Mouse (Mus musculus) testis, adult 2 months (tissue): ENCODE results near the gene Hcfc1r1.

Experiments used
- CTCF ChIP-seq: fragments of 200-500 bp; IDR thresholded peaks from 2 replicates; pipeline ENCODE4 v1.5.1; 2012; ENCODE audit warnings: low read depth, mild to moderate bottlenecking, inconsistent platforms, low read length, moderate library complexity; ENCODE audit not compliant: control insufficient read depth, insufficient read depth, insufficient replicate concordance
- POLR2A ChIP-seq: fragments of 200-500 bp; IDR thresholded peaks from 2 replicates; pipeline ENCODE4 v1.6.1; 2012; ENCODE audit warnings: low read depth, mild to moderate bottlenecking, inconsistent platforms, low read length, moderate library complexity; ENCODE audit not compliant: control insufficient read depth

DNA sequence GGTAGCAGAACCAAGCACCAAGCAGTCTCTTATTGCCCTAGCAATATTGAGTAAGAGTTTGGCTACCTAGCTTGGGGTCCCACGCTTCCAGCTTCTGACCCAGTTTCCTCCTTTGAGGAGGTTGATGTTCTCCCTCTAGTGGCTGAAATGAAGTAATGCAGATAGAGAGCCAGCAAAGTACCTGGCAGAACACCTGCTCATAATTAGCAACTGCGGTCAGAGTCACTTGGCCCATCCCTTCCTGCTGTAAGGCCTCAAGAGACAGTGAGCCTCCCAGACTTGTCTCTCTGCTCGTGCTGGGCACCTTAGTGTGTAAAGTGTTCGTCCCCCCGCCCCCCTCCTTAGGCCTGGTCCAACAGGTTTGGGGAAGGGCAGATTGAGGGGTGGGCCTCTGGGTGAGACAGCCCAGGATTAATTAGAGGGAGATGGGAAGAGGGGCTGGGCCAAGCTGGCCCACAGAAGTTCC lies 8.8 kb upstream of the Hcfc1r1 start:
- TF ChIP-seq CTCF (peak; percentile 33; the same call in 1 of the 2 replicates), POLR2A (no peak)
